Mouse (Mus musculus): ENCODE data around the gene Aamdc.

The Aamdc gene

DNA sequence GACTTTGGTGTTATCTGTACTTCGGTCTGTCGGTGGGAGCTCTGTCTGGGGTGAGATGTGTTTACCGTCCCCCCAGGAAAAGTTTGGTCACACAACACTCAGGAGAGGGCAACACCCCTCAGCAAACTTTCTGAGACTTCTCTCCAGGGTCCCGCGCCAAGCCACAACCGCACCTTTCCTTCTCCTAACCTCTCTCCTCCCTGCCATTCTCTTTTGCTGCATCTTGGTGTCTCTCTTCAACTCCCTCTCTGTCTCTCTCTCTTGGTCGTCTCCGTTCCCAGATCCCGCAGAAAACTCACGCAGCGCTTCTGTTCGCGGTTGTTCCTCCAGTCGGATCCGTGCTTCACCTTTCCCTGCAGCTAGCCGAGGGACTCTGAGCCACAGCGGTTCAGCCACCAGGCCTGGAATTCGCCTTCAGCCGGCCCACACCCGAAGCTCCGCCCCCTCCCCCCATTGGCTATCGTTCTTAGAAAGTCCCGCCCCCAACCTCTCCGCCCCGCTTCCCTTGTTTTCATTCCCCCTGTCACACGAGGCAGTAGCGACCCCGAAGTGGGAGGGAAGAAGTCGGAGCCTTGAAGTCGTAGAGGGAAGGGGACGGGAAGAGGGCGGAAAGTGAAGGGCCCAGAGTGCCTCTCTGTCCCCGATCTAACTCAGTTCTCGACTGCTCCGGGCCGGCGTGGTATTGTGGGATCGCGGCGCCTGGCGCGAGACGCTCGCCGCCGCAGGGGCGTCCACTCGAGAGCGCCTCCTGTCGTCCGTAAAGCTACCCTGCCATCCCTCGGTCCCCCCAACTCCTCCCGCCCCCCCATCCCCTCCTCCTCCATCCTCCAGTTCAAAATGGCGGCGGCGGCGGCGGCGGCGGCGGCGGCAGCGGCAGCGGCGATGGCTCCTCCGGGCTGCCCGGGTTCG, at the start of gene Aamdc, which contains the start of gene Rsf1:
TSS of gene Aamdc (minus strand) at position 431 of the 909 bp plus-strand sequence.
TSS of gene Rsf1 (plus strand) at position 823 of the 909 bp plus-strand sequence.
- peak; percentile 100 for DNase-seq

DNA sequence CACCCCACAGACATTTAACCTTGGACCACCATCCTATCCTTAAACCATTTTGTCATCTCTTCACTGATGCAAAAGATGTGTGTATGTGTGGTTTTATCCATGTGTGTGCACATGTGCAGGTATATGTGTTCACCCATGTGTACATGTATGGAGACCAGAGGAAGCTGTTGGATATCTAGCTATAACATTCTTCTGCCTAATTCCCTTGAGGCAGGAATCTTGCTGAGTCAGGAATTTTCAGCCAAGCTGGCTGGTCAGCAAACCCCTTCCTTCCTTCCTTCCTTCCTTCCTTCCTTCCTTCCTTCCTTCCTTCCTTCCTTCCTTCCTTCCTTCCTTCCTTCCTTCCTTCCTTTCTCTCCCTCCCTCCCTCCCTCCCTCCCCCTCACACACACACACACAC, 44.1 kb upstream of the Aamdc start:
- no peak for DNase-seq

DNA sequence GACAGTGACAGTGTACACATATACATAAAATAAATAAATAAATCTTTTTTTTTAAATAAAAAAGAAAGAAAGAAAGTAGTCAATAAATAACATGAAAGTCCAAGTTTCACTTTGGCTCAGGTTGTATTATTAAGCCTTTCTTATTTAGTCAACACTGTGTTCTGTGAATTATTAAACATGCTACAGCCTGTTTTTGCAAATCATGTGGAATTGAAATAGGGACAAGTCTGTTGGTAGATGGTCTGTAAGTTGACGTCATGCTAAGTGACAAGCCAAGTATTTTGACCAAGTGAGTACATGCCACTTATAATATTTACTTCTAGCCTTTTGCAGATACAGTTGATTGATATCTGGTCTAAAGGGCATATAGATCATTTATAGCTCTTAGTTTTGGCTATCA, 43.4 kb upstream of the Aamdc start:
- no peak for DNase-seq

DNA sequence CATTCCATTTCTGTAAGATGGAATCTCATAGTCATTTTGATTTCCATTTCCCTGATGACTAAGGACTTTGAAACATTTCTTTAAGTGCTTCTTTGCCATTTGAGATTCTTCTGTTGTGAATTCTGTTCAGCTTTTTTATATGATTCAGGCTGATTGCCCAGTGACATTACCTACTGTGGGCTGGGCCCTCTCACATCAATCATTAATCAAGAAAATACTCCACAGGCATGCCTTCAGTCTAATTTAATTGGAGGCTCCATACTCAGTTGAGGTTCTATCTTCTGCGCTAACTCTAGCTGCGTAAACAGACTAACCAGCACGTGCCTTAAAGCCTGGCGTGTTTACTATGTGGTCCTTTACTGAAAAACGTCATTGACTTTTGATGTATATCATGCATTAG, 42.0 kb upstream of the Aamdc start:
- no peak for DNase-seq

DNA sequence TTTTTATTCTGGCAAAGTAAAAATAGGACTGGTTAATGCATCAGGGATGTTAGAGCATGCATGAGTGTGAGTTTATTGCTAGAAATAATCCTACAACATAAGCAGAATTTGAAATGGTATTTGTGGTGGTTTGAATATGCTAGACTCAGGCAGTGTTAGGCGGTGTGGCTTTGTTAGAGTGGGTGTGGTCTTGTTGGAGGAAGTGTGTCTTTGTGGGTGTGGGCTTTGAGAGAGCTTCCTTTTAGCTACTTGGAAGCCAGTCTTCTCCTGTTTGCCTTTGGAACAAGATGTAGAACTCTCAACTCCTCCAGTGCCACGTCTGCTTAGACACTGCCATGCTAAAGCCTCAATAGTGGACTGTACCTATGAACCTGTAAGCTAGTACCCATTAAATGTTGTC, 19.3 kb upstream of the Aamdc start:
- DNase-seq, result no peak

DNA sequence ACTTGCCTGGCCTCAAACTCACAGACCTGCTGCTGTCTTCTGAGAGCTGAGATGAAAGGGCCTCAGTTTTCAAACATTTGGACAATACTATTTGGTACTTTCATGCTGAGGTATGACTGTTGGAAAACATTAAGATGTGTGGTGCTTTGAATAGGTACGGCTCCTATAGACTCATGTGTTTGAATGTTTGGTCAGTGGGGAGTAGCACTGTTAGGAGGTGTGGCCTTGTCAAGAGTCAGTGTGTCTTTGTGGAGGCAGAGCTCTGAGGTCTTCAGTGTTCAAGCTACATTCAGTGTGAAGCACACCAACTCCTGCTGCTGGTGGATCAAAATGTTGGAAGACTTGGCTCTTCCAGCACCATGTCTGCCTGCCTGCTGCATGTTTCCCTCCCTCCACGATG, 14.2 kb upstream of the Aamdc start:
- peak; percentile 49 for DNase-seq

DNA sequence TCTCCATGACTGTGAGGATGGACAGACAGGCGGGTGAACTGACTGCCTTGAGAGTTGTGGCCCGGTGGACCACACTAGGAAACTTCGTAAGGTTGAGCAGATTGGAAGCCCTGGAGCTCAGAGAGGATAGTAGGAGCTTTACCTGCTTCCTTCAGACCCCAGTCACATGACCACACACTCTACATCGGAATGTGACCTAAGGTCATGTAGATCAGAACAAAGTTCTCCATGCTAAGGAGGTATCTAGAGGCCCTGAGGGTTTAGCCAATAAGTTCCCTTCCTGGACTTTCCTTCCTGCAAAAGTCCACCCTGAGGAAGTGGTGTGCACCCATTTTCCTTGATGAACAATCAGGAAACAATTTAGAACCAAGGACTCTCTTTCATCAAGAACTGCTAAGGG, 13.1 kb upstream of the Aamdc start:
- DNase-seq, result no peak

DNA sequence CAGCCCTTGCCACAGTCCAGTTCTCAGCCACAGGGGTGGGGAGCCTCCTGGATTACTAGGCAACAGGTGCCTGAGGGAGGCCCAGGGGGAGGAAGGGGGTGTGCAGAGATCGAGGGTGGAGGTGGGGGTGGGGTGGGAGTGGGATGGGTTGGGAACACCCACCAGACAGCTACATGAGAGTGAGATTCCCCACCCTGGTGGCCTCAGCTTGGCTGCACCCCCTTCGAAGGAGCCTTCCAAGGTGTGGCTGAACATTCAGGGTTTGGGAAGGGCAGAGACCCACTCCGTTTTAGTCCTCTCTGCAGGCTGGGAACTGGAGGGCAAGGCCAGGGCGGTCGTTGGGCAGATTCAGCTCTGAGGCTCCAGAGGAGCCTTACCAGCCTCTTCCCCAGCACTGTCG, 12.0 kb upstream of the Aamdc start:
- DNase-seq, result no peak

DNA sequence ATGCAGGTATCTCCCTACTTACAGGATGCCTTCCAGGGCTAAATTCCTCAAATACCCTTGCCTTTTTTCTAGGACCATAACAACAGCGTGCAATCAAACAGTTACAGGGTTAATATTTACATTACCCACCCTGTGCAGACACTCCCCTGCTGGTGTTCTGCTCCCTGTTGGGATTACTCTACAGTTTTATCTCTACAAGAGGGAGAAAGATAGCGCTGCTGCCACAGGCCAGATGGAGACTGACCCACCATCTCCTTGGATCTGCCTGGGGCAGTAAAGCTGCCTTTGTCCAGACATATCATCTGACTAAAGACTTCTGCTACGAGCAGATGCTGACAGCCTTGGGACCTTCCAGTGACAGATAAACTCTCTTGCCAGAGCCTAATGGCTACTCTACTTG, 11.2 kb upstream of the Aamdc start:
- peak; percentile 63 for DNase-seq

DNA sequence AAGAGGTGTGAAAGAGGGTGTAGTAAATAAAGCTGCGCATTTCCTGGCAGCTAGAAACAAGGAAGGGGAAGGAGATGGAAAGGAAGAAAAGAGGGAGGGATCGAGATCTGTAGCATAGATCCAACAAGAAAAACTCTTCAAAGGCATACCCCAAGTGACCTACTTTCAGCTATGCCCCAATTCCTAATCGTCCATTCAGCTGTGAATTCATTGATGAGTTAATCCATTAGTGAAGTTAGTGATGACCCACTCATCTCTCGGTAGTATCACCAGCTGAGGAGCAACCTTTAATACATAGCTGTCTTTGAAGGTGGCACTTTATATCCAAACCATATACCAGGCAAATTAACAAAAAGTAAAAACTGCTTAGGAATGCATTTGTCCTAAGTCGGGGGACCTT, 9.2 kb upstream of the Aamdc start:
- DNase-seq, result peak; percentile 27

DNA sequence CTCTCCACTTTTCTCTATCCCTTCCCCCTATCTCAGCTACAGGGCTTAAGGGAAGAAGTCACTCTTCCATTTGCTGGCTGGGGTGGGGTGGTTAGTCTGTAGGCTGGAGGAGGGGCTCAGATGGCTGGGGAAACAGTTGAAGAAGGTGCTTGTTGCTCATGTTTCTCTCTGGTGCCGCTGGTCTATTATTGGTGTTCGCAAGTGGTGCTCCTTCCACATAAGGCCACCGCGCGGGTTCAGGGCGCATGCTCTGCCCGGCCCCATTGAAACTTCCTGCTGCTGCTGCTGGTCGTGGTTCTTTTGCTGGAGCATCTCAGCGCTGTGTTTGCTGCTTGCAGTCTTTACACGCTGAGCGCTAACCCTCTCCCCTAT, 1.5 kb upstream of the Aamdc start:
- peak; percentile 99 for DNase-seq

DNA sequence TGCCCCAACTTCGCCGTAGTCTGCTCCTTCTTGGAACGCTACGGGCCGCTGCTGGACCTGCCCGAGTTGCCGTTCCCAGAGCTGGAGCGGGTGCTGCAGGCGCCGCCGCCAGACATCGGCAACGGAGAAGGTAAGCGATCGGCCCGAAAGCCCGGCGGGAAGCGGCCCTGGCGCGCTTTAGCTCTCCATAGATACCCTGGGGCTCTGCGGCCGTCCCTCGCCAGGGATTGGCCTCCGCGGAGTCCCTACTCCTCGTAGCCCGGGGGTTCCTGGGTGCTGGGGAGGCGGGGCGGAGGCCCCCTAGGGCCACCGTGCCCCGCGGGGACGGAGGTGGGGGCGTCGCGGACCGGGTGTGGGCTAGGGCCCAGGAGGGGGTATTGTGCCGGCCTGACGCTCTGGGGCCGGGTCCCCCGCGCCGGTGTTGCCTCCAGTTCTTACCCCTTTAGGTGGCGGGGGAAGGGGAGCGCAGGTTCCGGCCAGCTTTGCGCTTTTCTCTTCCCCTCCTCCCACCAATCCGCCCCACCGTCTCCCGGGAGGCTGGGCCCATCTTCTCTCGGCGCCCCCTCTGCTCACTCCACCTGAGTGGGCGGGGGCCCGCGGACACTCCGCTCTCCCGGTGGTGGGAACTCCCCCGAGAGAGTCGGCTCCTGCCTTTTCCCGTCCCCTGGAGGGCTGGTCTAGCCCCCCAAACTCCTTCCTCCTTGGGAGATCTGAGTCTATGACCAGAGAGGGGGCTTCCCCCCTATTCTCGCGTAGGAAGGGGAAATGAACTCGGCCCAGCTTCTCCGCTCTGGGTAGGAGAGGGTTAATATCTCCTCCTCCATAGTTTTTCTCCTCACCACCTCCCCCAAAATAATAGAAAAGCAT, 912 bp upstream of the Aamdc start:
- DNase-seq, result peak; percentile 96

DNA sequence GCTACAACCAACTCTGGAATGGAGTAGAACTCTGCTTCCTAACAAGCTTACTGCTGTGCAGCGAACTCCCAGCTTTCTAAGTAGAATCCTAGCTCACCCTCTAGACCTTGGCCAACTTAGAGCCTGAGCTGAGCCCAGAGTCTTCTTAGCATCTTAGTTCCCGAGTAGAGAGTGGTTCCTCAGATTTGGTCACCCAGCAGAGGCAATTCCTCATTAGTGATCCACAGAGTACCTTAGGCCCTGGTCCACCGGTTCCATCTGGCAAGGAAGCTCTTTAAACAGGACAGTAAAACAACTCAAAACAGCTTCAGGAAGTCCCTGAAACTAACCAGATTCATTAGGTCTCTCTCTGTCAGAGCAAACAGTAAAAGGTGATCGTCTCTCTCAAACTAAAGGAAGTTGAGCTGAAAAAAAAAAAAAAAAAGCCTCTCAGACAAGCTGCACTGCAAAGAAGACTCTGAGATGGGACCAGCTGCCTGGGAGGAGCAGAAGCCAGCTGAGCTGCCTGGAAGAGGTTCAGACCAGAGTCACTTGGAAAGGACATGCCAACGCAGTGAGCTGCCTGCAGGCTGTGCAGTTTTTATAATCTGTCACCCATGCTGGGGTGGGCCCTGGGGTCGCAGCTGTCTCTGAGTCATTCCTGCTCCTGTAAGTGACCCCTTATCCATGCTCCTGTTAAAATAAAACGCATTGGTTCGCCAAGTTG, 783 bp downstream of the Aamdc start:
- DNase-seq, result peak; percentile 96

DNA sequence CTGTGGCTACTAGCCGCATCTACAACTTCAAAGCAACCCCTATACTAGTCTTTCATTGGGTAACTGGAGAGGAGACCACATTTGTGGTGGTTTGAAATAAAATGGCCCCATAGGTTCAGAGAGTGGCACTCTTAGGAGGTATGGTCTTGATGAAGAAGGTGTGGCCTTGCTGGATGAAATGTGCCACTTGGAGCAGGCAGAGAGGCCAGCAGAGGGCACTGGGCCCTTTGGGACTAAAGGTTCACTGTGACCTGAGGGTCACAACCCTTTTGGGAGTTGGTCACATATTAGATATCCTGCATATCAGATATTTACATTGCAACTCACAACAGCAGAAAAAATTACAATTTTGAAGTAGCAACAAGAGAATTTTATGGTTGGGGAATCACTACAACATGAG, 8.9 kb downstream of the Aamdc start:
- DNase-seq, result peak; percentile 19

DNA sequence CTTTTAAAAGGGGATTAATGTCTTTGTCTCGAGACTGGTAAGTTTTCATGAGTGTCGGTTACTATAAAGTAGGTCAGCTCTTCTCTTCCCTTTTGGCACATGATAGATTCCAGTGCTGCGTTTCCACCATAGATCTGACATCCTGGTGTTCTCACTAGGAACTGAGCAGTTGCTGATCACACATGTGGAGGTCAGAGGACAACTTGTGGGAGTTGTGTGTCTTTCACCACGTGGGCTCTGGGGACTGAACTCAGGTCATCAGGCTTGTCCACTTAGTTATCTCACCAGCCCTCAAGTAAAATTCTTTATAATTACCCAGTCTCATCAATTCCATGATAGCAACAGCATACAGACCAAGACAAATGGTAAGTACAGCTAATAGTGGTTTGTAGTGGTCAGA, 9.9 kb downstream of the Aamdc start:
- DNase-seq, result peak; percentile 3

DNA sequence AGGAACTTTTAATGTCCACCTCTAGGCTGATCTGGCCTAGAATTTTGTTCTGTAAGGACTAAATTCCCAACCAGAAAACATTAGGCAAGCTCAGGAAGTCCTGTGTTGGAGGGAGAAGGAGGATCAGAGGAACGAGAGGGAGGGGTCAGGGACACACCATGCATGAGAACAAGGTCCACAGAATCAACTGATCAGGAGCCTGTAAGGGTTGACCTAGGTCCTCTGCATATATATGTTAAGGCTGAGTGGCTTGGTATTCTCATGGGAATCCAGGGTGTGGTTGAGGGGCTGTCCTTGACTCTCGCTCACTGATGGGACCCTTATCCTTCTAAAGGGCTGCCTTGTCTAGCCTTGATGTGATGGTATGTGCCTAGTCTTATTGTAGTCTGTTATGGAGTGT, 15.7 kb downstream of the Aamdc start:
- peak; percentile 44 for DNase-seq

DNA sequence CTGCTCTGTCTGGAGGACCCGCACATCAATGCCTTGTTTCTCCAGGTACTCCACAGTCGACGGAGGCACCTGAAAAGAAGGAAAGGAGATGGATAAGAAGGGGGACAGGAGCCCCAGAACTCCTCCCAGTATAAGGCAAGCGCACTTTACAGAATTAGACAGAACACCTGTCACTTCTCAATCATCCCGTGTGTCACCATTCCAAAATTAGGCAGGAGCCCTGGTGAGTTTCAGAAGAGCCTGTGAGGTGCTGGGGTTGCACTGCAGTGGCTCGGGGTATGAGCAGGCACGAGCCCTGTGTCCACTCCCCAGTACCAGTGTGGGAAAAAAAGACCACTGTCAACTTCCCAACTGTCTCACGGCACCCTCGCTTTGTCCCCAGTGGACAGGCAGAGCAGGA, 28.6 kb downstream of the Aamdc start:
- peak; percentile 64 for DNase-seq

DNA sequence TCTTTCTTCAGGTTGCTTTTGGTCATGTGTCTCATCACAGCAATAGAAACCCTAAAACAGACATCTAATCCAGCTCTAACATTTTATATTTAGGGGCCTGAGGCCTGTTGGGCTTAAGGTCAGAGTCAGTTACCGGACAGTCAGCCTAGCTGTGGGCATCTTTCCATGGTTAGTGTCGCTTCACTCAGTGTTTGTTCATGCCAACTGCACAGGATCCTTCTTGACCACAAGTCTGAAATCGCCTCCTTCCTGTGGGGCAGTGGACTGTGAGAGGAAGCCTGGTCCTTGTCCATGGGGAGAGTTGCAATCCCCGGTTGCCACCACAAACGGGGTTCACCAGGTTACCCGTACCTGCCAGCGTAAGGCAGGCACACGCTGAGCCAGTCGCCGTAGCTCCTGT, 30.0 kb downstream of the Aamdc start:
- peak; percentile 73 for DNase-seq

DNA sequence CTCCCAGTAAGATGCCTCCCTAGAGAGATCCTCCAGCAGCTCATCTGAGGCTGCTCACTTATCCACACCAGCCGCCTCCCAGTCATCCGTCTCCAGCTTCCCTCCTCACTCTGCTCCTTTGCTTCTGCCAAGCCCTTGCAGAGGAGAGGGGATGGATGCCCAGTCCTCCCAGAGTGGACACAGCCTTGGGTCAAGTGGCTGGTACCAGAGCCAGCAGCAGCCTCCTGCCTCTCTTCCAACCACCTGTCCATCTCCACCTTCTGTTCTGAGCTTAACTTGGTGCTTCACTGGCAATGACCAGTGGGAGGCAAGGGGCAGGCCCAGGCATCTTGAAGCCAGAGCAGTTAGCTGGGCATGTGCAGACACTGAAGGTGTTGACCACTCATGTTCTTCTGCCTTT, 32.8 kb downstream of the Aamdc start:
- DNase-seq, result no peak

DNA sequence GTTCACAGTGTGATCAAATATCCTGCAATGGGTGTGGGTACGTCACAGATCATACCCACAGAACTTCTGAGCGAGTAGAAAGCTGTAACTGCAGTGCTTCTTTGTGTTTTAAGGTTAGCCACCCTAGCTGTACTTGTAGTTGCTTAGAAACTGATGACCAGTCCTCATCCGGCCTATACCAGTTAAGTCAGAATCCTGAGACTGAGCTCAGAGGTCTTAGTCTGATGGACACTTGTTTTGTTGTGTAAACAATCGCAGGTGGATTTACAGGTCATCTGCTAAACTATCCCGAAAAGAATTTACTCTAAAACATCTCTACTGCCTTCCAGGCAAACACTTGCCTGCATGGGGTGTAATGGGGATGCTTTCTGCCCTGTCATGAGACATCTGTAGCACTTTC, 42.7 kb downstream of the Aamdc start:
- peak; percentile 65 for DNase-seq

DNA sequence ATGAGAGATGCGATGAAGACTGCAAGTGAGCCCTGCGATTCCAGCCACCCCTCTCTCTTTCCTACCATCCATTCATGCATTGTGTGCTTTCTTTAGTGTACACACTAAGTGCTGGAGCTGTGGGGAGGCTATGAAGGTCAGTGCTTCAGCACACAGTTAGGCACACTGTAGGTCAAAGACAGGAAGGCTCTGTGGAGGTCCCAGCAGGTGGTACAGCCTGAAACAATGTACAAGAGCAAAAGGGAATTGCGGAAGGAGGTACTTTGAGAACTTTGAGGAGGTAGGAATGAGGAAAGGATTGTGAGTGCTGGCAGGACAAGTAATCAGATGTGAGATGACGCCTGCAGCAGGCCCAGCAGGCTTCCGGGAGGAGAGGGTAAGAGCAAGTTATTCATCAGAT, 43.8 kb downstream of the Aamdc start:
- peak; percentile 22 for DNase-seq

DNA sequence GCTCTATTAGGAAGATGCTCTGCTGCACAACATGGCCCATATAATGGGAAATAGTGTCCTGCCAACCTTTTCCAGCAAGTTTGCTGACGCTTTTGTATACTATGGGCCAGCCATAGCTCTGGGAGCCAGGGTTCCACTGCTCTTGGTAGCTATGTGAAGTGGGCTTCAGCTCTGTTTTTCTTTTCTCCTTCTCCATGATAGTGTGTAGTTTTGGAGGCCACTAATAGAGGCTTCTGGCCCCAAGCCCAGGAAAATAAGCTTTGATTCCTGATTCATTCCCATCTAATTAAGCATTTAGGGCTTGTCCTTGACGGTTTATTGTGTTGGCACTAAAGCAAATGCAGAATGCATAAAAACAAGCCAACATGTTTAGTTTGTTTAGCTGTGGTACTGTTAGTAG, 59.4 kb downstream of the Aamdc start:
- peak; percentile 37 for DNase-seq

DNA sequence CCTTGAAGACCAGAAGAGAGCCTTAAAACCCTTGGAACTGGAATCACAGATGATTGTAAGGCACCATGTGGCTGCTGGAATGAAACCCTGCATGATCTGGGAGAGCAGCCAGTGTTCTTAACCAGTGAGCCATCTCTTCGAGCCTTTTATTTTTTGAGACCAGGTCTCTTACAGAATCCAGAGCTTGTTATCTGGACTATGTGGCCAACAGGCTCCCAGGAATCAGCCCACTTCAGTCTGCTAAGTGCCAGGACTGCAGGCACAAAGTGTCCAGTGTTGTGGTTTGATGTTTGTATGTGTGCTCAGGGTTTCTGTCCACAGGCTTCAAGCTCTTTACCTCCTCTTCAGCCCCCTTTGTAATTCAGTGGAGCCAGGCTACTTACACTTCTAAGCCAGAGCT, 64.5 kb downstream of the Aamdc start:
- DNase-seq, result peak; percentile 96
